Mouse (Mus musculus): Measurements from ENCODE around the gene Msln. TPM values are rescaled to one million over a fixed set of nuclear protein-coding genes. Genes with fewer than 3 reads are reported as not detected.

Msln gene
- polyA plus RNA-seq, 1 experiment = 34.7 TPM

GRCm38 (mm10) chr17:25723919-25724318, 30.3 kb downstream of the Msln start:
- no peak for DNase-seq (ENCODE audit: low read depth)

- DNase-seq (ENCODE audit: low read depth) = no peak
These were observed 30.7 kb downstream of the Msln start for GRCm38 (mm10) chr17:25723470-25723869.

GRCm38 (mm10) chr17:25721476-25721875, 32.7 kb downstream of the Msln start:
- DNase-seq (ENCODE audit: low read depth) = no peak

- DNase-seq (ENCODE audit: low read depth) = no peak
These were observed 36.5 kb downstream of the Msln start for GRCm38 (mm10) chr17:25717691-25718090.

GRCm38 (mm10) chr17:25716711-25717637, 37.2 kb downstream of the Msln start, which contains the start of gene Gng13:
Gene Gng13 (plus strand): TSS chr17:25717171.
- DNase-seq (ENCODE audit: low read depth) = no peak

- DNase-seq (ENCODE audit: low read depth) = no peak
These were observed 38.0 kb downstream of the Msln start for GRCm38 (mm10) chr17:25716130-25716529.

GRCm38 (mm10) chr17:25715627-25716026, 38.6 kb downstream of the Msln start:
- DNase-seq (ENCODE audit: low read depth) = no peak

GRCm38 (mm10) chr17:25711136-25711535, 43.0 kb downstream of the Msln start:
- DNase-seq (ENCODE audit: low read depth) = no peak

- no peak for DNase-seq (ENCODE audit: low read depth)
These were observed 44.2 kb downstream of the Msln start for GRCm38 (mm10) chr17:25709994-25710393.

GRCm38 (mm10) chr17:25700863-25701496, 53.2 kb downstream of the Msln start:
- DNase-seq (ENCODE audit: low read depth) = no peak

Other genes starting within 250 kb of the Msln start
- 1.0 and 1.2 TPM in 2 replicates for gene Sox8, start 183.7 kb downstream of the Msln start, polyA plus RNA-seq (2012; rRNA removed)
- 23.3 and 24.8 TPM in 2 replicates for gene Lmf1, start 175.3 kb downstream of the Msln start, polyA plus RNA-seq (2012; rRNA removed)
- not detected in 2 replicates for gene Gng13, start 37.2 kb downstream of the Msln start, polyA plus RNA-seq (2012; rRNA removed)
- gene Chtf18, start 27.0 kb downstream of the Msln start, polyA plus RNA-seq (2012; rRNA removed) = 2.6 and 2.9 TPM in 2 replicates
- 25.8 and 28.8 TPM in 2 replicates for gene Rpusd1, start 26.7 kb downstream of the Msln start, polyA plus RNA-seq (2012; rRNA removed)
- gene Mslnl, start 18.3 kb downstream of the Msln start, polyA plus RNA-seq (2012; rRNA removed) = 0.36 and 0.38 TPM in 2 replicates
- 19.1 and 23.9 TPM in 2 replicates for gene Narfl, start 19.4 kb upstream of the Msln start, polyA plus RNA-seq (2012; rRNA removed)
- 45.8 and 47.3 TPM in 2 replicates for gene Haghl, start 31.3 kb upstream of the Msln start, polyA plus RNA-seq (2012; rRNA removed)
- 0.29 and 0.30 TPM in 2 replicates for gene Ccdc78, start 32.2 kb upstream of the Msln start, polyA plus RNA-seq (2012; rRNA removed)
- 105 and 133 TPM in 2 replicates for gene Fam173a, start 38.5 kb upstream of the Msln start, polyA plus RNA-seq (2012; rRNA removed)
- 0.23 TPM in 1 of 2 replicates, not detected in the other for gene AC134908.4, start 41.3 kb upstream of the Msln start, polyA plus RNA-seq (2012; rRNA removed)
- 22.2 and 31.4 TPM in 2 replicates for gene Metrn, start 42.8 kb upstream of the Msln start, polyA plus RNA-seq (2012; rRNA removed)
- gene Fbxl16, start 54.7 kb upstream of the Msln start, polyA plus RNA-seq (2012; rRNA removed) = 0.58 and 0.81 TPM in 2 replicates
- gene Wdr24, start 69.2 kb upstream of the Msln start, polyA plus RNA-seq (2012; rRNA removed) = 32.1 and 36.4 TPM in 2 replicates
- 91.2 and 94.5 TPM in 2 replicates for gene Jmjd8, start 74.5 kb upstream of the Msln start, polyA plus RNA-seq (2012; rRNA removed)
- gene Stub1, start 79.0 kb upstream of the Msln start, polyA plus RNA-seq (2012; rRNA removed) = 219 and 228 TPM in 2 replicates
- 129 and 138 TPM in 2 replicates for gene Rhbdl1, start 82.9 kb upstream of the Msln start, polyA plus RNA-seq (2012; rRNA removed)
- 47.4 and 55.8 TPM in 2 replicates for gene Gm20683, start 87.4 kb upstream of the Msln start, polyA plus RNA-seq (2012; rRNA removed)
- 54.0 and 60.0 TPM in 2 replicates for gene Rhot2, start 90.5 kb upstream of the Msln start, polyA plus RNA-seq (2012; rRNA removed)
- 27.1 and 35.9 TPM in 2 replicates for gene Wdr90, start 107.1 kb upstream of the Msln start, polyA plus RNA-seq (2012; rRNA removed)
- gene Mcrip2, start 114.4 kb upstream of the Msln start, polyA plus RNA-seq (2012; rRNA removed) = 58.8 and 61.7 TPM in 2 replicates
- 89.7 and 105 TPM in 2 replicates for gene Mettl26, start 120.7 kb upstream of the Msln start, polyA plus RNA-seq (2012; rRNA removed)
- gene Wfikkn1, start 126.5 kb upstream of the Msln start, polyA plus RNA-seq (2012; rRNA removed) = 0.95 and 1.1 TPM in 2 replicates
- gene Rab40c, start 165.3 kb upstream of the Msln start, polyA plus RNA-seq (2012; rRNA removed) = 49.5 and 51.3 TPM in 2 replicates
- 122 and 144 TPM in 2 replicates for gene Pigq, start 190.6 kb upstream of the Msln start, polyA plus RNA-seq (2012; rRNA removed)
- 7.0 and 12.9 TPM in 2 replicates for gene Nhlrc4, start 190.6 kb upstream of the Msln start, polyA plus RNA-seq (2012; rRNA removed)
- 2.4 TPM in 2 replicates for gene A930017K11Rik, start 198.2 kb upstream of the Msln start, polyA plus RNA-seq (2012; rRNA removed)
- 27.6 and 28.1 TPM in 2 replicates for gene Capn15, start 231.4 kb upstream of the Msln start, polyA plus RNA-seq (2012; rRNA removed)

Data from gonadal fat pad, adult 2 months (tissue).